Mouse (Mus musculus): ENCODE measurements around the gene Mchr1.

The Mchr1 gene

GRCm38 (mm10) chr15:81277928-81278327 is 42.6 kb downstream of the Mchr1 start:
- no peak for DNase-seq

DNA sequence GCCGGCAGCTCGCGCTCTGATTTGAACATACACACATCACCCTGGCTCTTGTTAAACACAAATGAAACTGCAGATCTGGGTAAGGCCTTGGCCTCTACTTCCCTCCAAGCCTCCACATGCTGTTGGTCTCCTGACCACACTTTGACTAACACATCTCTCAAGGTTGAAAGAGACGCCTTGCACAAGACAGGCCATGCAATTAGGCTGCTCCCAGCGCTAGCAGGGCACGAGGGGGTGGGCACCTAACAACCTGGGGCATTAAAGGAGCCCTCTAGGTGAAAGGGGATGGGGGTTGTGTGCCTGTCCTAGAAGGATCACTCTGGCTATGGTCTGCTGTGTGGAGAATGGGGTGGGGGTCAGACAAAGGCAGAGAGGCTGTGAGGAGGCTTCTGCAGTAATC is 43.4 kb downstream of the Mchr1 start:
- no peak for DNase-seq

DNA sequence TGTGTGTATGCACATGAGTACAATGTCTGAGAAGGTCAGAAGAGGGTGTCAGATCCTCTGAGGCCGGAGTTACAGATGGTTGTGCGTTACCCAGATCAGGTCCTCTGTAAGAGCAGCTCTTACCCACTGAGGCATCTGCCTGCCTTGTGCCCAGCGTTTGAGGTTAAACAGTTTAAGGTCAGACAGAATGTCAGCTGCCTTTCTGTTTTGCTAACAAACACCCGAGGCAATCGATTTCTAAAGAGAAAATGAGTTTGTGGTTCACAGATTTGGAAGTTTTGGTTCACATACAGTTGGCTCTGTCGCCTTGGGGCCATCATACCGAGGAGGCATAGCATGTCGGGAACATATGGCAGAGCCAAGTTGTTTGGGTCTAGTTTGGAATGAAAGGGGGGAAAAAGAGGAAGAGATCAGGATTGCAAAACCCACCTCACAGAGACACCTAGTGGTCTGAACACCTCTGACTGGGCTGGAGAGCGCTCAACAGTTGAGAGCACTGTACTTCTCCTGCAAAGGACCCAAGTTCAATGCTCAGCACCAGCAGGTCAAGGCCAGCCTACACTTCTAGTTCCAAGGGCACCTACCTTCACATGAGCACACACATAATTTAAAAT is 48.9 kb downstream of the Mchr1 start:
- no peak for DNase-seq
